In the genomic region with DNA sequence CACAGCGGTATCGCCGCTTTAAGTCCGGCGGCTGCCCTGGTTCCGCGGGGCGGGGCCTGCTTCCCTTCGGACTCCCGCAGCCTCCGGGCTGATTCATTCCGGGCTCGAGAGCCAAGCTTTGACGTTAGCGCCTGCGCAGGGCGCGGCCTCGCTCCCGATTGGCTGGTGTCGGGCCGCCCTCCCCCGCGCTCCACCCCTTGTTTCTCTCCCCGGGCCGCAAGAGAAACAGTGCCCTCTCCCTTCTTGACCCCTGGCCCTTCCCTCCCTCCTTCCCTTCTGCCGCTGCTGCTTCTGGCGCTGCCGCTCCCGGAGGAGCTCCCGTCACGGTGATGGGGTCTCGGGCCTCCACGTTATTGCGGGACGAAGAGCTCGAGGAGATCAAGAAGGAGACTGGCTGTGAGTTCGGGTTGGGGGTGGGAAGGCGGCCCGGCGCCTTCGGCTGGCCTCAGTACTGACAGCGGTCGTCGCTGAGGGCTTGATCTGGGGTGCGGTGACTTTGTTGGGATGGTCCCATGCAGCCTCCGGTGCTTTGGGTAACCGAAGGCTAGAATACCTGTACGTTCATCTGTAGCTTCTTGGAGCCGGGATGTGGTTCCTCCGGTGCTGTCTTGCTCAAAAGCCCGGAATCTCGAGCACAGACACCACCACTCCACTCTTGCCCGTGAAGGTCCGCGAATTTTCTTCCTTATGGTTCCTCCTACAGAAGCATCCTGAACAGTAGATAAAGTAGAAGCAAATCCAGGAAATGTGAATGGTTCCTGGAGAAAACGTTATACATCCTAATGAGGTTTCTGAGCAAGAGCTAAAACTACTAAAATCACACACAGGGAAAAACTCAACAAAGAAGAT, we compare ENCODE assay signal across 8 mouse cellular contexts. TPM values are rescaled to one million over a fixed set of nuclear protein-coding genes. Genes with fewer than 3 reads are reported as not detected.
A peak's percentile ranks its signal among the peaks of the same experiment; 100 is the strongest.
DNase-seq lines count a peak whose midpoint lies in the region; ATAC-seq and TF ChIP-seq lines count a peak whose summit lies in the region.

Gene Exd1 (minus strand): TSS at position 106 of the 849 bp plus-strand sequence.
Gene Chp1 (plus strand): TSS at position 176 of the 849 bp plus-strand sequence.

- no peaks in the 10 kb centered on the region for H3K36me3 ChIP-seq in kidney, embryonic 14.5 days (ENCODE audit: control insufficient read depth, insufficient read depth, low read length)
- H3K36me3 ChIP-seq in limb, embryonic 15.5 days, result no peaks in the 10 kb centered on the region

- no peaks in the 10 kb centered on the region for H3K9me3 ChIP-seq in kidney, embryonic 14.5 days (ENCODE audit: control insufficient read depth, low read length)
- no peaks in the 10 kb centered on the region for H3K9me3 ChIP-seq in limb, embryonic 15.5 days

- peak; percentile 99 for ATAC-seq in kidney, embryonic 14.5 days (ENCODE audit: low FRiP score, low TSS enrichment)
- ATAC-seq in limb, embryonic 15.5 days (ENCODE audit: insufficient number of reproducible peaks, low FRiP score, low TSS enrichment, low read depth), result peak; percentile 96

- peak within 1 kb of the TSS; percentile 68 for H3K9ac ChIP-seq in kidney, embryonic 14.5 days (ENCODE audit: low read depth, low read length)
- peak within 1 kb of the TSS; percentile 73 for H3K9ac ChIP-seq in limb, embryonic 15.5 days

- no peak for TF ChIP-seq CTCF in bone marrow macrophage, adult 2 months (IDR thresholded peaks at IDR 0.05; ENCODE audit: low read depth, low read length)
- TF ChIP-seq CTCF in embryonic fibroblast, embryonic 13.5 days (IDR thresholded peaks at IDR 0.05; ENCODE audit: borderline replicate concordance, insufficient read depth, low read length), result no peak

- peak within 1 kb of the TSS; percentile 82 for H3K4me3 ChIP-seq in bone marrow macrophage, adult 2 months (ENCODE audit: insufficient read depth, low read length)
- H3K4me3 ChIP-seq in embryonic fibroblast, embryonic 13.5 days (ENCODE audit: insufficient read depth, low read length), result peak within 1 kb of the TSS; percentile 96
- H3K4me3 ChIP-seq in kidney, embryonic 14.5 days (ENCODE audit: low read length), result peak within 1 kb of the TSS; percentile 83
- H3K4me3 ChIP-seq in limb, embryonic 15.5 days, result peak within 1 kb of the TSS; percentile 86

- TF ChIP-seq POLR2A in bone marrow macrophage, adult 2 months (IDR thresholded peaks at IDR 0.05; ENCODE audit: borderline replicate concordance, low read depth, low read length), result no peak
- peak; percentile 74 for TF ChIP-seq POLR2A in embryonic fibroblast, embryonic 13.5 days (IDR thresholded peaks at IDR 0.05; ENCODE audit: low read depth, low read length)

- H3K4me2 ChIP-seq in kidney, embryonic 14.5 days (replicated peaks; ENCODE audit: low read depth, low read length), result peak within 1 kb of the TSS; percentile 51
- peak within 1 kb of the TSS; percentile 73 for H3K4me2 ChIP-seq in limb, embryonic 15.5 days

- peak; percentile 99 for DNase-seq in A20 (ENCODE audit: low read depth, low spot score)
- DNase-seq in heart, adult 9 months (ENCODE audit: low spot score in 2 of 2), result peak; percentile 99
- DNase-seq in monocyte, adult 2 months (ENCODE audit: low read depth in 1 of 2, low spot score in 2 of 2), result peak; percentile 94 to 98
- peak; percentile 98 for DNase-seq in spleen, postnatal 36 days (ENCODE audit: low spot score in 2 of 2)

- peaks cover 14% of the 10 kb centered on the region for H3K4me1 ChIP-seq in bone marrow macrophage, adult 2 months (ENCODE audit: control insufficient read depth, insufficient read depth, low read length)
- peaks cover 4% of the 10 kb centered on the region for H3K4me1 ChIP-seq in embryonic fibroblast, embryonic 13.5 days (ENCODE audit: control insufficient read depth, insufficient read depth, low read length)
- H3K4me1 ChIP-seq in kidney, embryonic 14.5 days (ENCODE audit: control insufficient read depth, insufficient read depth, low read length), result peaks cover 9% of the 10 kb centered on the region; the same call in 1 of the 2 replicates
- H3K4me1 ChIP-seq in limb, embryonic 15.5 days, result peaks cover 12% of the 10 kb centered on the region

- no peaks in the 10 kb centered on the region for H3K27me3 ChIP-seq in kidney, embryonic 14.5 days (ENCODE audit: control insufficient read depth, insufficient read depth, low read length)
- H3K27me3 ChIP-seq in limb, embryonic 15.5 days, result no peaks in the 10 kb centered on the region

- under 1% methylated on average over 57 of the region's 57 CpGs for WGBS in kidney, embryonic 14.5 days
- under 1% methylated on average over 56 of the region's 57 CpGs for WGBS in limb, embryonic 15.5 days

- H3K27ac ChIP-seq in bone marrow macrophage, adult 2 months (ENCODE audit: insufficient read depth, low read depth, low read length), result peak within 1 kb of the TSS; percentile 66
- H3K27ac ChIP-seq in embryonic fibroblast, embryonic 13.5 days (ENCODE audit: insufficient read depth, low read length), result peak within 1 kb of the TSS; percentile 59
- peak within 1 kb of the TSS; percentile 63 for H3K27ac ChIP-seq in kidney, embryonic 14.5 days (ENCODE audit: low read depth, low read length)
- peak within 1 kb of the TSS; percentile 88 for H3K27ac ChIP-seq in limb, embryonic 15.5 days

RNA-seq across cellular contexts. Expression of gene Exd1, which starts in this region (rescaled TPM):
- polyA plus RNA-seq in bone marrow macrophage, adult 2 months (2012; ENCODE audit: insufficient read depth, insufficient read length, missing spikeins), result 0.80 and 1.0 TPM in 2 replicates
- 0.94 and 1.1 TPM in 2 replicates for polyA plus RNA-seq in embryonic fibroblast, embryonic 13.5 days (2011; ENCODE audit: insufficient read length, low read depth, missing spikeins)
- 0.09 and 0.38 TPM in 2 replicates for polyA plus RNA-seq in kidney, embryonic 14.5 days (2014; fragmentation: Nextera tagmentation; extraction: Ambion mirVana)
- 0.14 and 0.51 TPM in 2 replicates for polyA plus RNA-seq in limb, embryonic 15.5 days (2015; fragmentation: Nextera tagmentation; extraction: Ambion mirVana)

RNA-seq across cellular contexts. Expression of gene Chp1, which starts in this region (rescaled TPM):
- polyA plus RNA-seq in bone marrow macrophage, adult 2 months (2012; ENCODE audit: insufficient read depth, insufficient read length, missing spikeins), result 84.2 and 90.0 TPM in 2 replicates
- polyA plus RNA-seq in embryonic fibroblast, embryonic 13.5 days (2011; ENCODE audit: insufficient read length, low read depth, missing spikeins), result 113 and 129 TPM in 2 replicates
- 37.8 and 58.4 TPM in 2 replicates for polyA plus RNA-seq in kidney, embryonic 14.5 days (2014; fragmentation: Nextera tagmentation; extraction: Ambion mirVana)
- 61.9 and 64.3 TPM in 2 replicates for polyA plus RNA-seq in limb, embryonic 15.5 days (2015; fragmentation: Nextera tagmentation; extraction: Ambion mirVana)

Comparison
In these comparisons a context has a peak if more than half of its experiments do, and no peak if none do; other contexts are left out.
1. Peak in every context shown above with its lines: DNase-seq, ATAC-seq, H3K4me3 ChIP-seq and H3K27ac ChIP-seq.